Mouse (Mus musculus) megakaryocyte-erythroid progenitor cell, adult 5 weeks (primary cell): ENCODE measurements around the gene Gm10477. TPM values are rescaled to one million over a fixed set of nuclear protein-coding genes. Genes with fewer than 3 reads are reported as not detected.

Experiments used
- polyA plus RNA-seq: library from polyadenylated mRNA; stranded (reverse); fragments of >175 nt; gene quantifications from 2 replicates; pipeline ENCODE4 v1.2.3, GENCODE M21; 2012

The Gm10477 gene
- polyA plus RNA-seq = not detected in 2 replicates

DNA sequence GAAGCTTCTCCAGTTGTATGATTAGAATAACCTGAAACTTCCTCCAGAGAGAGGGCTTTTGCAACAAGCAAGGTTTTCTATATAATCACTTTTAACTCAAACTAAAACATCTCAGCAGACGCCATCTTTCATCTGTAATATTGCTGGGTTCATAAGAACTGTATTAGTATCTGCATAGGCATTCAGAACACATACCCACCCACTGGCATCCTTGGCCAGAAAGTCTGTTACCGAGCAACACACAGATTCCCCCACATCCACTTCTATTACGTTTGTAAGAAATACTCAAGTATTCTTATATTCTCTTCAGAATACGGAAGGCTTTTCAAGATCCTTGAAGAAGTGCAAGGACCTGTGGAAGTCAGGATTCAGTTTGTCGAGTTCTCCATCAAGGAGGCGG, at the start of gene Gm10477:
Gene Gm10477, plus strand, starts transcription at position 301 of the 400 bp plus-strand sequence.

GRCm38 (mm10) chrX:56549506-56549905, 25.0 kb downstream of the Gm10477 start, which contains the start of gene Gm648:
Gene Gm648, minus strand, starts transcription at chrX:56549606.

Other genes with a start within 250 kb of the Gm10477 start
- gene Zfp449, start 178.3 kb upstream of the Gm10477 start, polyA plus RNA-seq = 0.08 and 0.18 TPM in 2 replicates
- 0.48 and 0.96 TPM in 2 replicates for gene Smim10l2a, start 150.2 kb upstream of the Gm10477 start, polyA plus RNA-seq
- gene Gm2174, start 76.8 kb upstream of the Gm10477 start, polyA plus RNA-seq = not detected in 2 replicates
- gene Ints6l, start 69.9 kb upstream of the Gm10477 start, polyA plus RNA-seq = 5.6 and 9.3 TPM in 2 replicates
- not detected in 2 replicates for gene Gm648, start 24.9 kb downstream of the Gm10477 start, polyA plus RNA-seq
- gene Mmgt1, start 73.3 kb downstream of the Gm10477 start, polyA plus RNA-seq = 0.86 and 1.0 TPM in 2 replicates
- 13.3 and 13.8 TPM in 2 replicates for gene Slc9a6, start 85.0 kb downstream of the Gm10477 start, polyA plus RNA-seq
- gene Fhl1, start 207.0 kb downstream of the Gm10477 start, polyA plus RNA-seq = 0.18 and 0.40 TPM in 2 replicates